Mouse (Mus musculus) kidney, embryonic 15.5 days (tissue): ENCODE data around the gene Ubc. TPM values are rescaled to one million over a fixed set of nuclear protein-coding genes. Genes with fewer than 3 reads are reported as not detected.

Experiments
- ATAC-seq: fragments of 200-750 bp; cut with Nextera tagmentation; replicated peaks from 2 replicates; pipeline ENCODE4 v1.8.0; 2017; ENCODE audit warnings: moderate TSS enrichment; ENCODE audit not compliant: low FRiP score
- H3K27ac ChIP-seq: fragments of 300-500 bp; sonication (generic); 2 replicates; pipeline ENCODE4 v1.5.1; 2015; ENCODE audit warnings: mild to moderate bottlenecking, inconsistent platforms
- H3K27me3 ChIP-seq: fragments of 300-500 bp; sonication (generic); 2 replicates; pipeline ENCODE4 v1.6.1; 2015; ENCODE audit warnings: inconsistent platforms
- H3K36me3 ChIP-seq: fragments of 300-500 bp; sonication (generic); 2 replicates; pipeline ENCODE4 v1.6.1; 2015; ENCODE audit warnings: inconsistent platforms
- H3K4me1 ChIP-seq: fragments of 300-500 bp; sonication (generic); 2 replicates; pipeline ENCODE4 v1.6.1; 2015; ENCODE audit warnings: inconsistent platforms
- H3K4me2 ChIP-seq: fragments of 300-500 bp; sonication (generic); 2 replicates; pipeline ENCODE4 v1.6.1; 2015; ENCODE audit warnings: moderate library complexity, mild to moderate bottlenecking, inconsistent platforms
- H3K4me3 ChIP-seq: fragments of 300-500 bp; sonication (generic); replicated peaks from 2 replicates; pipeline ENCODE4 v1.5.1; 2015; ENCODE audit warnings: mild to moderate bottlenecking, inconsistent platforms
- H3K9ac ChIP-seq: fragments of 300-500 bp; sonication (generic); 2 replicates; pipeline ENCODE4 v1.6.1; 2015; ENCODE audit warnings: mild to moderate bottlenecking, inconsistent platforms
- H3K9me3 ChIP-seq: fragments of 300-500 bp; sonication (generic); replicated peaks from 2 replicates; pipeline ENCODE4 v1.6.1; 2016; ENCODE audit warnings: inconsistent platforms
- WGBS: fragments of 180-500 bp; shearing (Covaris S2); methylation state at CpG from one replicate; pipeline ENCODE4 v1.1.7; 2015; ENCODE audit warnings: mixed read lengths; 5-methylcytosine and 5-hydroxymethylcytosine counted together
- polyA plus RNA-seq: library from polyadenylated mRNA; unstranded; fragments of >200 nt; fragmentation: Nextera tagmentation; extraction: Ambion mirVana; gene quantifications from 2 replicates; pipeline ENCODE4 v1.2.1, GENCODE M21; 2015

The Ubc gene
- polyA plus RNA-seq, 1 experiment from 2014 or later = 1,140 TPM

GRCm38 (mm10) chr5:125337526-125337925, 52.5 kb downstream of the Ubc start:
- 87% methylated on average over 7 of the region's 7 CpGs for WGBS
- Histone ChIP-seq H3K4me2 (no peak overlapping the region), H3K4me1 (peaks cover 41% of the 10 kb centered on the region), H3K9me3 (no peaks in the 10 kb centered on the region), H3K27me3 (no peaks in the 10 kb centered on the region), H3K4me3 (no peak overlapping the region), H3K27ac (0 out of 2 replicates have a peak overlapping the region, but pooled peaks have one; percentile 45), H3K9ac (no peak overlapping the region), H3K36me3 (no peaks in the 10 kb centered on the region)
- no peak for ATAC-seq

- ATAC-seq = no peak
- H3K27me3 ChIP-seq = no peaks in the 10 kb centered on the region
- 49% methylated on average over 9 of the region's 9 CpGs for WGBS
- H3K4me2 ChIP-seq = no peak overlapping the region
- H3K4me1 ChIP-seq = peaks cover 46% of the 10 kb centered on the region
- H3K4me3 ChIP-seq = no peak overlapping the region
- H3K9ac ChIP-seq = no peak overlapping the region
- no peaks in the 10 kb centered on the region for H3K9me3 ChIP-seq
- H3K36me3 ChIP-seq = no peaks in the 10 kb centered on the region
- H3K27ac ChIP-seq = peak overlapping the region; percentile 45
Measured at GRCm38 (mm10) chr5:125337012-125337411, 53.0 kb downstream of the Ubc start.

Other genes starting within 250 kb of the Ubc start
- gene Ncor2, start 211.0 kb downstream of the Ubc start, polyA plus RNA-seq = 27.5 and 28.8 TPM in 2 replicates
- gene Scarb1, start 49.1 kb downstream of the Ubc start, polyA plus RNA-seq = 67.6 and 97.9 TPM in 2 replicates
- 0.31 and 0.49 TPM in 2 replicates for gene Gm10382, start 880 bp downstream of the Ubc start, polyA plus RNA-seq
- gene Dhx37, start 43.9 kb upstream of the Ubc start, polyA plus RNA-seq = 13.3 and 15.6 TPM in 2 replicates
- gene Bri3bp, start 51.4 kb upstream of the Ubc start, polyA plus RNA-seq = 41.5 and 42.0 TPM in 2 replicates
- 36.0 and 40.7 TPM in 2 replicates for gene Aacs, start 85.6 kb upstream of the Ubc start, polyA plus RNA-seq
- 0.32 and 0.36 TPM in 2 replicates for gene Tmem132b, start 141.6 kb upstream of the Ubc start, polyA plus RNA-seq